Mouse (Mus musculus): ENCODE results near the gene Lrrc4b. TPM values are rescaled to one million over a fixed set of nuclear protein-coding genes. Genes with fewer than 3 reads are reported as not detected.
A peak's percentile ranks its signal among the peaks of the same experiment; 100 is the strongest.

Lrrc4b gene
- polyA plus RNA-seq, 1 experiment, result 0.46 TPM

GRCm38 (mm10) chr7:44487936-44488335, 59.1 kb downstream of the Lrrc4b start:
- H3K27ac ChIP-seq (ENCODE audit: control insufficient read depth, insufficient read depth, low read depth, low read length), result no peak overlapping the region
- H3K27me3 ChIP-seq (ENCODE audit: control insufficient read depth, insufficient read depth, low read length), result no peaks in the 10 kb centered on the region
- TF ChIP-seq POLR2A (IDR thresholded peaks at IDR 0.05; ENCODE audit: control insufficient read depth, low read depth, low read length) (no peak), CTCF (IDR thresholded peaks at IDR 0.05; ENCODE audit: control insufficient read depth, insufficient read depth, insufficient replicate concordance, low read depth, low read length) (no peak)
- no peaks in the 10 kb centered on the region for H3K36me3 ChIP-seq (ENCODE audit: control insufficient read depth, insufficient read depth, low read length)
- no peak overlapping the region for H3K4me3 ChIP-seq (ENCODE audit: control insufficient read depth, low read depth, low read length)
- no peaks in the 10 kb centered on the region for H3K4me1 ChIP-seq (ENCODE audit: control insufficient read depth, insufficient read depth, low read length)

- Histone ChIP-seq H3K36me3 (ENCODE audit: control insufficient read depth, insufficient read depth, low read length) (no peaks in the 10 kb centered on the region), H3K27ac (ENCODE audit: control insufficient read depth, insufficient read depth, low read depth, low read length) (no peak overlapping the region), H3K4me3 (ENCODE audit: control insufficient read depth, low read depth, low read length) (no peak overlapping the region), H3K4me1 (ENCODE audit: control insufficient read depth, insufficient read depth, low read length) (no peaks in the 10 kb centered on the region), H3K27me3 (ENCODE audit: control insufficient read depth, insufficient read depth, low read length) (no peaks in the 10 kb centered on the region)
- no peak for TF ChIP-seq POLR2A (IDR thresholded peaks at IDR 0.05; ENCODE audit: control insufficient read depth, low read depth, low read length)
- TF ChIP-seq CTCF (IDR thresholded peaks at IDR 0.05; ENCODE audit: control insufficient read depth, insufficient read depth, insufficient replicate concordance, low read depth, low read length), result no peak
Observed at GRCm38 (mm10) chr7:44488545-44488944, 59.7 kb downstream of the Lrrc4b start.

- Histone ChIP-seq H3K4me3 (ENCODE audit: control insufficient read depth, low read depth, low read length) (no peak overlapping the region), H3K36me3 (ENCODE audit: control insufficient read depth, insufficient read depth, low read length) (no peaks in the 10 kb centered on the region), H3K4me1 (ENCODE audit: control insufficient read depth, insufficient read depth, low read length) (no peaks in the 10 kb centered on the region), H3K27me3 (ENCODE audit: control insufficient read depth, insufficient read depth, low read length) (no peaks in the 10 kb centered on the region), H3K27ac (ENCODE audit: control insufficient read depth, insufficient read depth, low read depth, low read length) (no peak overlapping the region)
- TF ChIP-seq POLR2A (IDR thresholded peaks at IDR 0.05; ENCODE audit: control insufficient read depth, low read depth, low read length), result no peak
- TF ChIP-seq CTCF (IDR thresholded peaks at IDR 0.05; ENCODE audit: control insufficient read depth, insufficient read depth, insufficient replicate concordance, low read depth, low read length), result no peak
Observed at GRCm38 (mm10) chr7:44490281-44490680, 61.5 kb downstream of the Lrrc4b start.

GRCm38 (mm10) chr7:44491391-44491790, 62.6 kb downstream of the Lrrc4b start:
- TF ChIP-seq CTCF (IDR thresholded peaks at IDR 0.05; ENCODE audit: control insufficient read depth, insufficient read depth, insufficient replicate concordance, low read depth, low read length) (no peak), POLR2A (IDR thresholded peaks at IDR 0.05; ENCODE audit: control insufficient read depth, low read depth, low read length) (no peak)
- H3K27me3 ChIP-seq (ENCODE audit: control insufficient read depth, insufficient read depth, low read length), result no peaks in the 10 kb centered on the region
- H3K4me1 ChIP-seq (ENCODE audit: control insufficient read depth, insufficient read depth, low read length), result no peaks in the 10 kb centered on the region
- H3K27ac ChIP-seq (ENCODE audit: control insufficient read depth, insufficient read depth, low read depth, low read length), result no peak overlapping the region
- H3K36me3 ChIP-seq (ENCODE audit: control insufficient read depth, insufficient read depth, low read length), result no peaks in the 10 kb centered on the region
- H3K4me3 ChIP-seq (ENCODE audit: control insufficient read depth, low read depth, low read length), result no peak overlapping the region

DNA sequence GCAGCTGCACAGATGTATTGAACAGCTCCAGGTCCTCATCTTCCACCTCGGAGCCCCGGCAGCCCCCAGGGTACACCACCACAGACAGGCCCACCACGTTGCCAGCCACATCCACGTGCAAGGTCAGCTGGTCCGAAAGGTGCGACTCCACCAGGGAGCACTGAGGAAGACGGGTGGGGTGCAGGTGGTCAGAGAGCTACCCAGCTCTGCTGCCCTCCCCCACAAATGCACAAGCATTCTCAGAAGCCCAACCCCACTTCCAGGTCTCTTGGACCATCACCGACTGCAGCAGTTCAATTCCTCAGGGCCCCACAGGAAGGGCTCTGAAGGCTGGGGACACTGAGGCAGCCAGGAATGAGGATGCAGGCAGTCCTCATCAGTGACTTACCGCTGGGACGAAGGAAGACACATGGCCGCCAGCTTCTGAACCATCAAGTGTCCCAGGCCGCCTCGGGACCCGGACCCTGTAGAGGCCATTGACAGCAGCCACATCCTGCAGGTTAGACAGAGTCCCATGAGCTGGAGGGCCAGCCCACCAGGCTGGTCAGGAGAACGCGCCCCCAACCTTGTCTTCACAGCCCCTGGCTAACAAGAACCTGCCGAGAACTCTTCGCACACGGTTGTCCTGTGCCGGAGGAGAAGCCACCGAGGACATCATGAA, 63.5 kb downstream of the Lrrc4b start:
- no peak for TF ChIP-seq POLR2A (IDR thresholded peaks at IDR 0.05; ENCODE audit: control insufficient read depth, low read depth, low read length)
- no peak for TF ChIP-seq CTCF (IDR thresholded peaks at IDR 0.05; ENCODE audit: control insufficient read depth, insufficient read depth, insufficient replicate concordance, low read depth, low read length)
- H3K27ac ChIP-seq (ENCODE audit: control insufficient read depth, insufficient read depth, low read depth, low read length), result no peak overlapping the region
- H3K27me3 ChIP-seq (ENCODE audit: control insufficient read depth, insufficient read depth, low read length), result no peaks in the 10 kb centered on the region
- H3K4me3 ChIP-seq (ENCODE audit: control insufficient read depth, low read depth, low read length), result no peak overlapping the region
- H3K4me1 ChIP-seq (ENCODE audit: control insufficient read depth, insufficient read depth, low read length), result peaks cover 2% of the 10 kb centered on the region
- H3K36me3 ChIP-seq (ENCODE audit: control insufficient read depth, insufficient read depth, low read length), result no peaks in the 10 kb centered on the region

DNA sequence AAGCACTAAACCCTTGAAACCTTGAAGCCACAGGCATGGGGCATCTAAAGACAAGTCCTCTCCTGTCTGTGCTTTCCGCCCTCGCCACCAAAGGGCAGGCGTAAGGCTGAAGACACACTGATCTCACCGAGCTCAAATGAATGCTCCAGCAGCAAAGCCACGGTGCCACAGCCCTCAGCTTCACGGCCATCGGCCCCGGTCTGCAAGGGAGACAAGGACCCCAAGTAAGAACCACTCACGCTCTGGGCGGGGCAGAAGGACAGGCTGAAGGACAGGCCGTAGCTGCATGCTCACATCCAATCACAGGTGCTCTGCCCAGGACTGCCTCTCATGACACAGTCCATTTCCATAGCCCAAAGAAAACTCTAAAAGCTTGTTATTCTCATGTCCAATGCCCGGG, 65.9 kb downstream of the Lrrc4b start:
- TF ChIP-seq CTCF (IDR thresholded peaks at IDR 0.05; ENCODE audit: control insufficient read depth, insufficient read depth, insufficient replicate concordance, low read depth, low read length) (no peak), POLR2A (IDR thresholded peaks at IDR 0.05; ENCODE audit: control insufficient read depth, low read depth, low read length) (no peak)
- no peak overlapping the region; the same call in 1 of the 2 replicates for H3K4me3 ChIP-seq (ENCODE audit: control insufficient read depth, low read depth, low read length)
- H3K4me1 ChIP-seq (ENCODE audit: control insufficient read depth, insufficient read depth, low read length), result peaks cover 3% of the 10 kb centered on the region
- H3K36me3 ChIP-seq (ENCODE audit: control insufficient read depth, insufficient read depth, low read length), result no peaks in the 10 kb centered on the region
- H3K27ac ChIP-seq (ENCODE audit: control insufficient read depth, insufficient read depth, low read depth, low read length), result no peak overlapping the region
- H3K27me3 ChIP-seq (ENCODE audit: control insufficient read depth, insufficient read depth, low read length), result no peaks in the 10 kb centered on the region

- H3K4me3 ChIP-seq (ENCODE audit: control insufficient read depth, low read depth, low read length), result peak overlapping the region; percentile 96
- no peak overlapping the region for H3K27ac ChIP-seq (ENCODE audit: control insufficient read depth, insufficient read depth, low read depth, low read length)
- H3K4me1 ChIP-seq (ENCODE audit: control insufficient read depth, insufficient read depth, low read length), result peaks cover 7% of the 10 kb centered on the region
- no peaks in the 10 kb centered on the region for H3K27me3 ChIP-seq (ENCODE audit: control insufficient read depth, insufficient read depth, low read length)
- TF ChIP-seq POLR2A (IDR thresholded peaks at IDR 0.05; ENCODE audit: control insufficient read depth, low read depth, low read length) (no peak), CTCF (IDR thresholded peaks at IDR 0.05; ENCODE audit: control insufficient read depth, insufficient read depth, insufficient replicate concordance, low read depth, low read length) (no peak)
- no peaks in the 10 kb centered on the region for H3K36me3 ChIP-seq (ENCODE audit: control insufficient read depth, insufficient read depth, low read length)
Observed at GRCm38 (mm10) chr7:44495086-44495485, 66.3 kb downstream of the Lrrc4b start.

All from testis, adult 2 months (tissue).